Mouse (Mus musculus) myocyte (in vitro differentiated cells): ENCODE data around the gene Gipr. TPM values are rescaled to one million over a fixed set of nuclear protein-coding genes. Genes with fewer than 3 reads are reported as not detected.

ENCODE experiments used
- H3K27me3 ChIP-seq: one replicate; pipeline ENCODE4 v1.6.1; 2011; ENCODE audit not compliant: control insufficient read depth, insufficient read depth, insufficient read length
- H3K36me3 ChIP-seq: one replicate; pipeline ENCODE4 v1.6.1; 2011; ENCODE audit not compliant: control insufficient read depth, insufficient read depth
- H3K4me2 ChIP-seq: one replicate; pipeline ENCODE4 v1.6.1; 2011; ENCODE audit warnings: low read depth, control low read depth
- H3K4me3 ChIP-seq: one replicate; pipeline ENCODE4 v1.5.1; 2011; ENCODE audit warnings: mild to moderate bottlenecking, control low read depth, moderate library complexity
- H3K79me2 ChIP-seq: one replicate; pipeline ENCODE4 v1.6.1; 2011; ENCODE audit not compliant: control insufficient read depth, insufficient read depth
- H3ac ChIP-seq: one replicate; pipeline ENCODE4 v1.6.1; 2011; ENCODE audit not compliant: control insufficient read depth, insufficient read length
- CEBPB ChIP-seq: IDR thresholded peaks from 2 replicates; pipeline ENCODE4 v1.6.1; 2011; ENCODE audit warnings: mild to moderate bottlenecking, moderate library complexity; ENCODE audit not compliant: poor library complexity, insufficient read depth, severe bottlenecking
- E2F4 ChIP-seq: IDR thresholded peaks from one replicate; pipeline ENCODE4 v1.6.1; 2011; ENCODE audit warnings: mild to moderate bottlenecking, control low read depth, moderate library complexity; ENCODE audit not compliant: insufficient read depth
- MAX ChIP-seq: IDR thresholded peaks from one replicate; pipeline ENCODE4 v1.6.1; 2011; ENCODE audit warnings: low read depth, mild to moderate bottlenecking, control low read depth
- MYOD1 ChIP-seq, 3 experiments: IDR thresholded peaks; one replicate each; pipeline ENCODE4 v1.6.1; 2011; ENCODE audit warnings: control low read depth in 2 of 3, low read depth in 2 of 3, mild to moderate bottlenecking in 2 of 3, moderate library complexity in 1 of 3; ENCODE audit not compliant: insufficient read length in 2 of 3, control insufficient read depth in 1 of 3
- MYOG ChIP-seq, 3 experiments: IDR thresholded peaks; one replicate each; pipeline ENCODE4 v1.6.1; 2011; ENCODE audit warnings: control low read depth in 2 of 3, low read depth in 2 of 3, mild to moderate bottlenecking in 2 of 3; ENCODE audit not compliant: insufficient read length in 2 of 3, control insufficient read depth in 1 of 3, insufficient read depth in 1 of 3
- POLR2A ChIP-seq: IDR thresholded peaks from one replicate; pipeline ENCODE4 v1.6.1; 2011; ENCODE audit warnings: low read depth, mild to moderate bottlenecking, control low read depth, moderate library complexity; ENCODE audit not compliant: insufficient read length
- POLR2AphosphoS2 ChIP-seq: IDR thresholded peaks from one replicate; pipeline ENCODE4 v1.6.1; 2011; ENCODE audit warnings: low read depth, control low read depth; ENCODE audit not compliant: insufficient read length
- REST ChIP-seq: IDR thresholded peaks from one replicate; pipeline ENCODE4 v1.6.1; 2011; ENCODE audit warnings: mild to moderate bottlenecking, control low read depth, moderate library complexity; ENCODE audit not compliant: insufficient read depth, insufficient read length
- SRF ChIP-seq: IDR thresholded peaks from one replicate; pipeline ENCODE4 v1.6.1; 2011; ENCODE audit warnings: low read depth; ENCODE audit not compliant: control insufficient read depth, insufficient read length
- TCF12 ChIP-seq: IDR thresholded peaks from one replicate; pipeline ENCODE4 v1.6.1; 2011; ENCODE audit warnings: mild to moderate bottlenecking, control low read depth; ENCODE audit not compliant: poor library complexity, insufficient read depth, severe bottlenecking
- TCF3 ChIP-seq: IDR thresholded peaks from one replicate; pipeline ENCODE4 v1.6.1; 2011; ENCODE audit warnings: low read depth, control low read depth; ENCODE audit not compliant: insufficient read length
- USF1 ChIP-seq: IDR thresholded peaks from one replicate; pipeline ENCODE4 v1.6.1; 2011; ENCODE audit warnings: low read depth, mild to moderate bottlenecking, control low read depth, moderate library complexity
- polyA plus RNA-seq: library from polyadenylated mRNA; unstranded; fragments of >200 nt; fragmentation: generic; extraction: Trizol; gene quantifications from one replicate; pipeline ENCODE4 v1.2.1, GENCODE M21; 2012; ENCODE audit warnings: missing spikeins

Gene Gipr
- polyA plus RNA-seq: 0.48 TPM

DNA sequence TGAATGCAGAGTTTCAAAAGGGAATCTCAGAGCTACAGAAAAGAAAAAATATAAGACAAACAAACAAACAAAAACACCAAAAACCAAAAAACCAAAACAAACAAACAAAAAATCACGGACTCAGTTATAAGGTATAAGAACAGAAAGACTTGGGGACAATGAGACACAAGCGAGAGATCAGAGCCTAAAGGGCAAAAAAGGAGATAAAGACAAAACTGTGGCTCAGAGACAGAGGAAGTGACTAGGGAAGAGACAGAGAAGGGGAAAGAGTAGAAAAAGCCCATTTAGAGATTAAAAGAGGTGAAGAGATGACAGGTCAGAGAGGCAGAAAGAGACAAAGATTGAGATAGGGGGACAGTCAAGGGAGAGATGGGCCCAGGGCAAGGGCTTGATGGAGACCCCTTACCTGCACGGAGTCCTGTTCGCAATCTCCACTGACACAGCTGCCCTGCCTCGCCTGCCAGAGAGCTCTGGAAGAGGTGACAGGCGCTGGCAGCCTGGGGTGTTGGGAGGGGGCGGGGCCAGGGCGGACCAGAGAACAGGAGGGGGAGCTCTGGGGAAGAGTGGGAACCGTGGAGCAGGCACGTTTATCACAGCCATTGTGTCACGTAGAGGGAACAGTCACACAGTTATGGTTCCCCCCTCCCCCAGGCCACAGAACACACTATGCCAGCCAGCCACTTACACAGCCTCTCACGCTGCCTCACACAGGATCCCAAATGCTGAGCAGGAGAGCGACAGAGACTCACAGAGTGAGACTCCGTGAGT is at the start of gene Gipr:
Gene Gipr, minus strand, starts transcription at position 472 of the 768 bp plus-strand sequence.
- no peak for TF ChIP-seq POLR2A
- TF ChIP-seq SRF: no peak
- TF ChIP-seq POLR2AphosphoS2: no peak
- no peak for TF ChIP-seq MAX
- no peak for TF ChIP-seq USF1
- TF ChIP-seq CEBPB: no peak
- no peak for TF ChIP-seq MYOG (IDR thresholded peaks at IDR 0.05; ENCODE audit: control insufficient read depth in 1 of 3, insufficient read depth in 1 of 3, insufficient read length in 2 of 3, low read depth in 2 of 3)
- no peak for TF ChIP-seq TCF3
- no peak for TF ChIP-seq MYOD1 (IDR thresholded peaks at IDR 0.05; ENCODE audit: control insufficient read depth in 1 of 3, insufficient read length in 2 of 3, low read depth in 2 of 3)
- no peak for TF ChIP-seq TCF12
- no peak for TF ChIP-seq E2F4
- TF ChIP-seq REST: no peak
- Histone ChIP-seq H3ac (no peak within 1 kb of the TSS), H3K36me3 (no peaks in the 10 kb centered on the region), H3K4me2 (peak within 1 kb of the TSS; percentile 24), H3K4me3 (no peak within 1 kb of the TSS), H3K27me3 (no peaks in the 10 kb centered on the region), H3K79me2 (no peaks in the 10 kb centered on the region)

DNA sequence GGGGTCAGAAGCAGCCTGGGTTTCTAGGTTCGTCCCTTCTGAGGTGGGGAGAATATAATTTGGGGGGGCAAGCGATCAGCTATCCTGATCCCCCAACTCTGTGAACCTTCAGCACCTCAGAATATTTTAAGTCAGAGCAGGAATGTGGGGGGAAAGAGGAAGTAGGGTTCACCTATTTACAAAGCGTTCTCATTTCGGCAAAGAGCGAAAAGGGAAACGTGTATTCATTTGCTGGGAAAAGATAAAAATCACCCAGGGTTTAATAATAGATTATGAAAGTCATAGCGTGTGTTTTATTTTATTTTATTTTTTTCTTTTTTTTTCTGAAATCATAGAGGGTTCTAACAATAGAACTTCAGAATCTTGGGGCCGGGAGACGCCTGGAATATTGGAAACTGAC is 49.0 kb upstream of the Gipr start:
- Histone ChIP-seq H3K4me3 (no peak overlapping the region), H3K27me3 (peaks cover 27% of the 10 kb centered on the region), H3K79me2 (no peaks in the 10 kb centered on the region), H3K4me2 (no peak overlapping the region), H3ac (no peak overlapping the region), H3K36me3 (no peaks in the 10 kb centered on the region)
- TF ChIP-seq REST (no peak), MAX (no peak), TCF3 (no peak), TCF12 (no peak)

DNA sequence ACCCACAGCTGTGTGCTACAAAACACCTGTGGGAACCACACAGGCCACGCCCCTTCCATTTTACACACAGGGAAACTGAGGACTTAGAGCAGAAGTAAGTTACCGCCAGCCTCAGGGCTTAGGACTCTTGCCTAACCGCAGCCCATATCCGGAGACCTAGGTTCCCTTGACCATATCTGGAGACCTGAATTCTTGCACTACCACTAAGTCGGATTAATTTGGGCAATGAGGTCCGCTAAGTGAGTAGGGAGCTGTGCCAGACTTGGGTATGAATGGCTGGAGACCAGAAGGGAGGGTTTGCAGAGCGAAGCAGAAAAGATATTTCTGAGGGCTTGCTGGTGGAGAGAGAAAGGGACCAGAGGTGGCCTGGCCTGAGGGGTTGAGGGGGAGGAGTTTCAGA is 48.4 kb upstream of the Gipr start:
- Histone ChIP-seq H3K27me3 (peaks cover 27% of the 10 kb centered on the region), H3K36me3 (no peaks in the 10 kb centered on the region), H3ac (no peak overlapping the region), H3K4me3 (no peak overlapping the region), H3K4me2 (no peak overlapping the region), H3K79me2 (no peaks in the 10 kb centered on the region)
- no peak for TF ChIP-seq TCF12
- no peak for TF ChIP-seq MYOD1 (IDR thresholded peaks at IDR 0.05; ENCODE audit: control insufficient read depth in 1 of 3, insufficient read length in 2 of 3, low read depth in 2 of 3)
- no peak for TF ChIP-seq USF1
- no peak for TF ChIP-seq MAX
- no peak for TF ChIP-seq SRF
- no peak for TF ChIP-seq TCF3
- no peak for TF ChIP-seq REST
- no peak for TF ChIP-seq POLR2AphosphoS2
- TF ChIP-seq CEBPB: no peak
- TF ChIP-seq POLR2A: no peak
- no peak for TF ChIP-seq MYOG (IDR thresholded peaks at IDR 0.05; ENCODE audit: control insufficient read depth in 1 of 3, insufficient read depth in 1 of 3, insufficient read length in 2 of 3, low read depth in 2 of 3)
- no peak for TF ChIP-seq E2F4

DNA sequence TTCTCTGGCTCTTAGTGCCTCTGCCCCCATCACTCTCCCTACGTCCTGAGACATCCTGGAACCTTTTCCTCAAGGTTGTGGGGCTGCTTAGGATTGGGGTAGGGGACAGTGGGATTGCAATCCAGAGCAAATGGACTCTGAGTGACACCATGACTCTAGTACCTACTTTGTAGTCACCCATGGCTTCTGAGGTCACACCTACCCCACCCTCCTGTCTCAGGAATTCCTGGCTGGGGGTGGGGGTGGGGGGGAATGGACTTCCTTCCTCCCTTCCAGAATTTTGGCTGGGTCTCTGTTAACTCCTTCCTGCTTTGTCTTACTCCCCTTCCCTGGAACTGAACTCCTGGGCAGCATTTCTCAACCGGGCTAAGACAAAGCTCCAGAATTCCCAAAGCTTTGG is 47.5 kb upstream of the Gipr start:
- TF ChIP-seq MYOG (IDR thresholded peaks at IDR 0.05; ENCODE audit: control insufficient read depth in 1 of 3, insufficient read depth in 1 of 3, insufficient read length in 2 of 3, low read depth in 2 of 3) (no peak), CEBPB (no peak), REST (no peak), USF1 (no peak), TCF12 (no peak), POLR2A (no peak), POLR2AphosphoS2 (no peak), SRF (no peak)
- no peak overlapping the region for H3K4me2 ChIP-seq
- H3K27me3 ChIP-seq: peaks cover 25% of the 10 kb centered on the region
- H3ac ChIP-seq: no peak overlapping the region
- no peak overlapping the region for H3K4me3 ChIP-seq
- H3K36me3 ChIP-seq: no peaks in the 10 kb centered on the region
- no peaks in the 10 kb centered on the region for H3K79me2 ChIP-seq
